Mouse (Mus musculus) 416B (cell line): ENCODE measurements around the gene Prnd.

Source experiments
- DNase-seq: peaks from one replicate; pipeline ENCODE4 v3.0.0; 2011; ENCODE audit warnings: low read depth

Prnd gene

DNA sequence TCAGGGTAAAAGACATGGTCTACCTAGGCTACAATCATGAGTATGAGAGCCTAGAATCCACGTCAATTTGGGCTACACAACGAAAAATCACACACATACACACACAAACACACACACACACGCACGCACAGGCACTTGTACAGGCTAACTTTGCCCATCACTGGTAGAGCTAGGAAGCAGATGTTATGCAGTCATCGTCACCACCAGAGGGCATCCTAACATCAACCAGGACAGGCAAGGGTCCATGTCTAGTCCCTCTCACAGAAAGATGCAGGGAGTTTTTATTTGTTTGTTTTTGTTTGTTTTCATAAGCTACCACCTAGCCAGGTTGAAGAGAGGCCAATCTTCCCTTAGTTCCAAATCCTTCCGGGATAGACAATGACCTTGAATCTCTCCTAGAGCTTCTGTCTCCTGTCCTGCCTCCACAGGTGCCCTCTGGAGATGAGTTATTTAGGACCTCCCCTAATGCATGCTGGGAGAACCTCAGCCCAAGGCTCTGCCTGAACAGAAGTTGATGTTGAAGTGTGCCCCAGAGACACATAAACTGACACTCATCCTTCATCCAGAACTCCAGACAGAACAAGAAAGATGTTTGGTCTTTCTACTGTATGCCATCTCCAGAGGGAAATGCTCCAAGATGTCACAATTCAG lies 32.0 kb downstream of the Prnd start:
- peak; percentile 86 for DNase-seq

DNA sequence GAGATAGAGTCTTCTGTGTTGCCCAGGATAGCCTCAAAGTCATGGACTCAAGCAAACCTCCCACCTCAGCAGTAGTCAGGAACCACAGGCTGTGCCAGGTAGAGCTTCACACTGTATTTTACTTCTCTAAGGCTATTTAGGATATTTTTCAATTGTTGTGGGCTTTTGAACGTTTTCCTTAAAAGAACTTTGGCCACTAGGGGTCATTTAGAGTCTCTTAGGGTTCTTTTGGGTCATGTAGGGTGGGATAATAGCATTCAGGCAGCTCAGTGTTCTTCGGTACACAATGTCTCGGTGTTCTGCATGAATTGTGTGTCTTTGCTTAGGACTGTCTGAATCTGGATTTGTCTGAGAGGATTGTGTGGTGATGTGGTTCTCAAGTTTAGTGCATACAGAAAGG lies 37.3 kb downstream of the Prnd start:
- peak; percentile 50 for DNase-seq

DNA sequence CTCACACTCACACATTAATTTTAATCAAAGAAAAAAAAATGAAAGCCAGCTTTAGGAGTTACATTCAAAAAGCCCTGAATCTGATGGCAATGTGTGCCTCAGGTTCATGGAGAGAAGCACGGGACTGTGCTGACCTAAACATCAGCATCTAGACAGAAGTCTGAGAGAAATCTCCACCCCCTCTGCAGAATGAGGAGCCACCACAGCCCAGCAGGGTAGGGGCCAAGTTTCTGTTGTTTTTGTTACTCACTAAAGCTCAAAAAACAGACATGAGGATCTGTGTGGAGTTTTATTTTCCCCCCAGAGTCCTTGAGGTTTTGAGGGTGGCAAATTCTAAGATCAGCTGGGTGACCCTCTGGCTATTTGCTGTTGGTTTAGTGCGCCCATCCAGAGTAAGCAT lies 37.9 kb downstream of the Prnd start:
- no peak for DNase-seq

DNA sequence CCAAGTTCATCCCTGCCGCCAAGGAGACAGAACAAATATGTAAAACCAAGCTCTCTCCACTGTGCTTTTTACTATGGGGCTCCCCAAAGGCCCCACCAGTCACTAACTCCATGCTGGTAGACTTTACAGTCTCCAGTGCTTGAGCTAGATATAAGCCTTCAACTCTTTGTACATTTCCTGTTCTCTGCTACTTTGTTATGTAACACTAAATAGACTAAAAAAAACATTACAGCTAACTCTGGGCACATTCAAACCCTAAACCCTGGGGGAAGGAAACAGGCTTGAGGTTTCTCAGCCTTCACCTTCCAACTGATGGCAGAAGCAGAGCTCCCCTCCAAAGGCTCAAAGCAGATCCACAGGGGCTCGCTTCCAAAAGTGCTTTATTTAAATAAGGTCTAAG lies 41.8 kb downstream of the Prnd start:
- DNase-seq = peak; percentile 62

DNA sequence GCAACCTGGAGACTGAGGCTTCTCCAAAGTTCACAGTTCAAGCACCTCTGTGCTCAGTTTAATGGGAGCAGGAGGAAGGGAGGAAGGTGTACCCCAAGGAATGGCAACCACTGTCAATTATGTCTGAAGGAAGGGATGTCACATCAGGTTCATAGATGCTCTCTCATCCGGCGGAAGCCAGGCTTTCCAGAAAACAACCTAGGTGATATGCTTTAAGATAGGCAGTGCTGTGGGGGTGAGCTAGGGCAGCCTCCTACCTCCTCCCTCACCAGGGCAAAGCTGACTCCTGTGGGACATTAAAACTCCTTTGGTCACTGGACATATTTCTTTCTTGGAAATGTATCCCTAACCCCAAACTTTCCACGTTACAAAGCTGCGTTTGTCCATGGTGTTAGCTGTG lies 42.5 kb downstream of the Prnd start:
- DNase-seq = no peak

DNA sequence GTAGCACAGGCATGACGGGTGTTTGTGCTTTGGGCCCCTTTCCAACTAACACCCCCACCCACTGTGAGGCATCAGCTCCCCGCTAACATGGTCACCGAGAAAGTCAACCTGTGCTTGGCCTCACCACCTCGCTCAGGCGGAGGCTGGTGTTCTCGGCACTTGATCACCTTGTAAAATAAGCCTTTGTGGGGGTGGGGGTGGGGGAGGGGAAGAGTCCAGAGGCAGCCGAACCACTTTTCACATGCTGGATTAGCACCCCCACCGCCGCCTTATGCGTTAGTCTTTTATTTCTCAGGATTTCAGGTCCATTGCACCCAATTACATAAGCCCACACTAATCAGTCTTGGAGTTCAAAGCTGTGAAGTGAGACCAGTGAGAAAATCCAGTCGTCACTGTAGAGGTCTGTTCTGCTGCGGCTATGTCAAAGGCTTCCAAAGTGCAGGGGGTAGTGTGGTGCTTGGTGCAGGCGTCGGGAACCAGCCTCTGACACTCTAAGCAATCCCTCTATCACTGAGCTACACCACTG lies 43.0 kb downstream of the Prnd start:
- DNase-seq = no peak

DNA sequence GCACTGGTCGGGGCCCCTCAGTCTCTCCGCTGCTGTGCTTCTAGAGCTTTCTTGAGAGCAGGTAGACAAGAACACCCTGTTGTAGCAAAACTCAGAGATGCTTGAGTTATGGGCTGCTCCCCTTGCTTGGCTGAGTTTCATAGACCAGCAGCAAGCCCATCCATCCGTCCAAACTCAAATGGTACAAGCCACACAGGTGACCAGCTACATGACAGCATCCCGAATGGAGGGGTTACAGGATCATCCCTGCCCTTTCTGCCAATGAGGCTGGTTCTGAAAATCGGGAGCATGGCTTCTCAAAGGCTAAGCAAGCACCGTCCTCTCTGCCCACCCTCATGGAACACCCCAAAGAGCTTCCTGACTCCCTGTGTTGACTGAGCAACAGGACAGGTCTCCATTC lies 44.3 kb downstream of the Prnd start:
- no peak for DNase-seq

DNA sequence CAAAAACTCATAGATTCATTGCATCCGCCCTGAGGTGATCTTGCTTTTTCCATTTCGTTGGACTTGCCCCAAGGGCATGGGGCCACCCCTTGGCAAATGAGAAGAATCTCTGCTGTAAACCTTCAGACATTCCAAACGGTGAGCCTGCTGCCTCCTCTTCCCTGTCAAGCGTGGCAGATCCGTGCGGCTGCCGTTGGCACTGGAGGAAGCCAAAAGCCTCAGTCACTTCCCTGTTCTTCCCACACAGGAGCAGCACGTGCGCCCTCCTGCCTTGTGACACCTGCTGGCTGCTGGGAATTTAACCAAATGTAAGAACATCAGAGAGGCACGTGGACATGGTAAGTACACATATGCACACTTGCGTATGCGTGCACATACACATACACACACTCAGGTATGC lies 45.1 kb downstream of the Prnd start:
- DNase-seq = no peak

DNA sequence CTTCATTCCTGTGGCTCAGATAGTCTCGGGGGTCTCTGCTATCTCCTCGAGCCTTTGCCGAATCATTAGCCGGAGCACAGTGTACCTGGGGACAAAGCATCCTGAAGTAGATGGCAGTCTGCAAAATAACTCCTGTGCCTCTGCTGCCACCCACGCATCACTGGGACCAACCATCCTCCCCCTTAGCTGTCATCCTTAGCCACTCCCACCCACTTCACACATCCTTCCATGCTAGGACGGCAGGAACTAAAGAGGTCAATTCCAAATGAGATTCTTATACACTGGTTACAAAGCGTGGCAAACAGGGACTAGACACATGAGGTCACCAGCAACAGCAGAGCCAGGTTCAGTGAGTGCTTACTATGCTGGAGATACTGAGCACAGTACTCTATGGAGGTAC lies 45.7 kb downstream of the Prnd start:
- no peak for DNase-seq

DNA sequence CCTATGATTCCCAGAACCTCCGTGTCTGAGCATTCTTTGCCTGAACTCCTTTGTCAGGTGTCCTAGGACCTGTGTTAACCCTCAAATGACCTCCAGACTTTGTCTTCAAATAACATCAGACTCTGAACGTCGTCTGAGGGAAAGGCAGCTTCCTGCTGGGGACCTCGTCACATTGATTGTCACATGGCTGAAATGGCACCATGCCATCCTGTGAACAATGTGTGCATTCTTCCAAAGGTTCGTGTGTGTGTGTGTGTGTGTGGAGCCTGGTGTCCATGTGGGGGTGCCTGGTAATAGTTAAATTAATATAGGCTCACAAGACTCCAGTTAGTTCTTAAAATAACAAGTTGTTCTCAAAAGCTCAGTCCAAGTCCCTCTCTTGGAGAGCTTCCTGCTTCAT lies 46.7 kb downstream of the Prnd start:
- no peak for DNase-seq

DNA sequence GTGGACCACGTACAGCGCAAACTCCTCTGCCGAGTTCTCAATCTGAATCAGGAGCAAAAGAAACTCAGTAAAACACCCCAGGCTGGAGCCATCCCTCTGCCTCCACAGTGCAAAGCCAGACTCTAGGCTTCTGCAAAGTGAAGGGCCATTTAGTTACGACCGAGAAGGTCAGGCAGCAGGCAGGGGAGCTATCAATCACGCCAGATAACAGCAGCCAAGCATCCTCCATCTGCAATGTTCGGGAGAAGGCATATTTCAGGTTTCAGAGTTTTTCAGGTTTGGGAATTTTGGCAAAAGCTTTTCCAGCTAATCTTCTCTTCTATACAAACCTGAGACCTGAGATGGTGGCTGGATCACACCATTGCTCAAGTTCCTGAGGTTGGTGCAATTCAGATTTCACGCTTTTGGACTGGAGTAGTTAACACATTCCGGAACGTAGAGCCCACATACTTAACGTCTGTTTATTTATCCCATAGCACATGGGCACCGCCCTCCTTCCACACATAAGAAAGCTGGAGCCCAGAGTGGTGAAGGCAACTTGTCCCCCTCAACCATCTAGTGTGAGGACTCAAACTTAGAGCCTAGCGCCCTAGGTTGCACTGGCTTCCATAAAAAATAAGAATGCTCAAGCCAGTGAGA lies 51.2 kb downstream of the Prnd start:
- DNase-seq = no peak

DNA sequence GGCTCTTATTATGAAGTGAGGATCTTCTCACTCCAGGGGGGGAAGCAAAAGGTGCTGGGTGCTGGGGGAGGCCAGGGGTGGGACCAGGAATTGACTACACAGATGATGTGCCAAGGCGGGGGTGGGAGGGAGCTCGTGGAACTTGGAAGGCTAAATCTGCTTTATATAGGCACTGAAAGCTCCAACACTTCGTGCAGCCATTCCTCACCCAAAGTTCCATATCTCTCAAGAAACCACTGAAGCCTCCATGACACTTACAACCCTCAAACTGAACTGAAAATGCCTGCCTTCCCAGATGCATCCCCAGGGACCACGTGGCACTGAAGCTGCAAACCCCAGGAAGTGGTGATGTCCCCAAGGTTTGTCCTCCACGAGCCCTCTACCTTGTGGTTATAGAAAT lies 53.3 kb downstream of the Prnd start:
- DNase-seq = no peak

DNA sequence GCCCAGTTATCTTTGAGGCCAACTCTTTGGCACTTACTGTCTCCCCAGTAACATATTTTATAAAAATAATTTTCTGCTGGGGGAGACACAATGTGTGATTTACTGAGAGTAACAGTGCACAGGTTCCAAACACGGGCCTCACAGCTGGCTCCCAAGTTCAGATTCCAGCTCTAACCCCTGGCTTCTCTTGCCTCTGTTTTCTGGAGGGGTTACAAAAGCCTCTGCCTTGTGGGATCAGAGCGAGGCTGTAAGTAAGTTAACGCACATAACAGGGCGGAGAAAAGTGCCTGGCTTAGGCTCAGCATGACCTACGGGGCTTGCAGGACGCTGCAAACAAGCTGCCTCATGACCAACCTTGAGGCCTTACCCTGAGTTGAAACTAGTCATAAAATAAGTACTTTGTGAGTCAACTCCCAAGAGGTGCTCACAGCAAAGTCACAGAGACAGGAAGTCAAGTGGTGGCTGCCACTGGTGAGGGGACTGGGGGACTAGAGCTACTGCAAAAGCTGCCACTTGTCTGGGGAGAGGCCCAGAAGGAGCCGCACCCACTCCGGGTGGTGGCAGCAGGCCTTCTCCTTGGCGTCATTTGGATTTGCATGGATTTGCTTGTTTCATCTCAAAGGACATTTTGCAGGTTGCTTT lies 54.0 kb downstream of the Prnd start:
- DNase-seq = no peak

DNA sequence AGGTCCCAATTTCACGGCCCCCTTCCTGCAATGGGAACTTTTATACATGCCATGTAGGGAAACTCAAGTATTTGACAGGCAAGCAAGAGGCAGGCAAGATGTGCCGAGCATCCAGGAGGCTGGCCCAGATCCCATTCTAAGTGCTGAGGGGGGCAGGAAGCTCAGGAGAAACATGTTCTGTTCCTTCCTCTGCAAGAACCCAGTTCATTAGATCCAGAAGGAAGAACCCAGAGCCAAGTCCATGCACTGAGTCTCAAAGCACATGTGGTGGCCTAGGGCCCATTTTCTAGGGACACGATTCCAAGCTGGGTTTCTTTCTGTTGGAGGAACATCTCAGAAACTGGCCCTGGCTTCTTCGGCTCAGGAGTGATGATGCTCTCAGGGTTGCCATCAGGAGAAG lies 54.8 kb downstream of the Prnd start:
- no peak for DNase-seq
